Mouse (Mus musculus) gastrocnemius, postnatal 14 days (tissue): ENCODE measurements around the gene Vmn2r87. TPM values are rescaled to one million over a fixed set of nuclear protein-coding genes. Genes with fewer than 3 reads are reported as not detected.
A peak's percentile ranks its signal among the peaks of the same experiment; 100 is the strongest.
"Not testable (repeated sequence)": the region's sequence is repeated elsewhere in the genome, so short reads cannot be mapped to it uniquely, and the experiment has no call there.

Experiments
- DNase-seq: peaks from one replicate; pipeline ENCODE4 v3.0.0; 2021; ENCODE audit warnings: mixed read lengths
- intact Hi-C: fragments of 180-260 bp; cut with DNase I; formaldehyde crosslinking; loops from one replicate; pipeline ENCODE4 v1.15.1; 2025; ENCODE audit warnings: low total_unique reads
- long read RNA-seq, 2 experiments: library from polyadenylated mRNA; stranded (forward); transcript quantifications; one replicate each; pipeline ENCODE4 v2.0.0; 2021
- total RNA-seq, 2 experiments: library from RNA; stranded (reverse); gene quantifications; 2 replicates each; pipeline ENCODE4 v1.2.3; 2021

The Vmn2r87 gene
- total RNA-seq: not detected
- long read RNA-seq, experiment 1: 0 reads
- long read RNA-seq, experiment 2: 0 reads

DNA sequence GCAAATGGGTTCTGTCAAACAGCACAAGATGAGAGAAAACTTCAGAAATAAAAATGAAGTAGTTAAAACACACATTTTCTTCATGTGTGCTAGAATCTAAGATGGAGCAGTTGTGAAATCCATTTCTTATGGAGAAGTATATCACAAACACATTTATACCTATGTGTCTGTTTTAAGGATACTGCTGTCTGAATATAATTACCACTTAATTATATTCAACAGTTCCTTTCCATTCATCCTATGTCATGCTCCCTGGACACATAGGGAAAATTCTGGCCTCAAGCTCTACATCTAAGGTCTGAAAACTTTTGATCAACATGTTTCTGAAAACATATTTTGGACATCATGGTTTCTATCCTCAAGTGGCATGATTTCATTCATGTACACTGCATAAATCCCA is at the start of gene Vmn2r87:
Gene Vmn2r87, minus strand, starts transcription at position 101 of the 400 bp plus-strand sequence.
- intact Hi-C loops: no loop called here
- no peak for DNase-seq

DNA sequence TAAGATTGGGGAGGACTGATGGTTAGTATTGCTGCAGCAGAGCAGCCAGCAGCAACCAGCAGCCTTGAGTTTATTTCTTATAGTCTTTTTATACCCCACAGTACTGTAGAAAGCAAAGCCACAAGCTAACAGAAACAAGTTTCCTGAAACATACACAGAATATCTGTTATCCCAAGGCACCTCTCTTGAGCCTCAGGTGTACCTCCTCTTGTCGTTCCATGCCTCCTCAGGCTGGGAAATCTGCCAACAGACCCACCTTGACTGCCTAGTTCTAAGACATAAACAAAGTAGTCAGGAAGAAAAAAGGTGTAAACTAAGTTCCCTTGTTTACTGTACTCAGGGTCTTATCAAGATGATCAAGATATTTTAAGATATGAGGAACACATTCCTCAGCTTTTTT is 47.1 kb upstream of the Vmn2r87 start:
- DNase-seq, intact Hi-C loops: not testable (repeated sequence)

DNA sequence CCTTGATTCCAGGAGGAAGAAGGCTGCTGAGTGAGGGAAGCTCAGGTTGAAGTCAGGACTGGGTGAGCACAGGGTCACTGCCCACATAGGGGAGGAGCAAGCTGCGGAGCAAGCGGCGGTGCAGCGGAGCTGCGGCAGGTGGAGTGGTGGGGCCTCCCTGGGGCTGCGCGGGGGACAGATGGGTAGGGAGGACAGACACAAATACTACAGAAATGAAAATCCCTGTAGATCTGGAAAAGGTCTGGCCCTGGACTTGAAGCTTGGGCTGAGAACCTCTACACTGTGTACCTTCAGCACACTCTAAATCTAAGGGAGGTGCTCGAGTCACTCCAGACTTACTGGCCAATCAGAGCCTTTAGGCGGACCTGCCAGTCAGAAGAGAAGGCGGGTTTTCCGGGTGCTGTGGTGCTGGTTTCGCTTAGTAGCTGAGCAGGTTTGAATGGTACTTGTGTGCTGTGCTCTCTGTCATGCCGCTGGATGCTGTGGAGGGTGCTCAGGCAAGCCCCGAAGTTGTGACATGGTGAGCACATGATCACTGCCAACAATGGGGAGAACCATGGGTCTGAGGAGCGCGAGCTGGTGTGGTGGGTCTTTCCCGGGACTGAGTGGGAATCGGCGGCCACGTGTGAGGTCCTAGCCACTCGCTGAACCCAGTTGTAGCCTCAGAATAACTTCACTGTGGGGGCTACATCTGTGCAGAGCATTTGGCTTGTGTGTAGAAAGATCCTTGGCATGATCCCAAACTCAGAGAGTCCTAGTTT is 44.9 kb upstream of the Vmn2r87 start:
- peak; percentile 37 for DNase-seq
- intact Hi-C loops: not testable (repeated sequence)

DNA sequence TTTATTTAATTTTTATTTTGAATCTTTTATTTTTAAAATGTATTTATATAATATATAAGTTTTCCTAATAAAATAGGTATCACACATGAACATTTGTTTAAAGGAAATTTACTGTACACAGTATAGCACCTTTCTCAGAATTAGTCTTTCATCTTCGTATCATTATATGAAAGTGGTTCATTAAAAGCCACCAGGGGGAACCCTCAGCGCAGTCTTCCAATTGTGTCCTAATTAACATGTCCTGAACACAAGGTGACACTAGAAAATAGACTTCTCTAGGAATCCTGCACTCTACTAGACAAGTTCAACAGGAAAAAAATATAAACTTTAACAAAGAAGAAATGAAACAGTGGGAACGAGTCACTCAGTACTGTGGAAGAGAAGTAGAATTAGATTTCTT is 38.9 kb upstream of the Vmn2r87 start:
- no peak for DNase-seq
- intact Hi-C loops: no loop called here

DNA sequence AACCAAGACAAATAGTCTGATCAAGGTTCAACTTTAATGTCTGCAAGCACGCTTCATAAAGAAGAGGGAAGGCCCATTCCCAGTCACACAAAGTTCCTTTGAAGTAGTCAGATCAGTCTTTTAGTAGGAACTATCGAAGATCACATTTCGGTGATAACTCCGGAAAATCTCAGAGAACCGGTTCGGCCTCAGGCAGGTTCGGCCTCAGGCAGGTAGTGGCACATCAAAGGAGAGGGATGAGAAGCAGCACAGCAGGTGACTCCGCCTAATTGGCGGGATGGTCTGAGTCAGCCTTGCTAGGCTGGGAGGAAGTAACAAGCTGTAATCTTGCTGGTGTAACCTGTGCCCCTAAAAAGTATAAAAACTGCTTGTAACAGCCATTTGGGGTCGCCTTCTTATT is 30.7 kb upstream of the Vmn2r87 start:
- DNase-seq: no peak
- intact Hi-C loops: no loop called here

DNA sequence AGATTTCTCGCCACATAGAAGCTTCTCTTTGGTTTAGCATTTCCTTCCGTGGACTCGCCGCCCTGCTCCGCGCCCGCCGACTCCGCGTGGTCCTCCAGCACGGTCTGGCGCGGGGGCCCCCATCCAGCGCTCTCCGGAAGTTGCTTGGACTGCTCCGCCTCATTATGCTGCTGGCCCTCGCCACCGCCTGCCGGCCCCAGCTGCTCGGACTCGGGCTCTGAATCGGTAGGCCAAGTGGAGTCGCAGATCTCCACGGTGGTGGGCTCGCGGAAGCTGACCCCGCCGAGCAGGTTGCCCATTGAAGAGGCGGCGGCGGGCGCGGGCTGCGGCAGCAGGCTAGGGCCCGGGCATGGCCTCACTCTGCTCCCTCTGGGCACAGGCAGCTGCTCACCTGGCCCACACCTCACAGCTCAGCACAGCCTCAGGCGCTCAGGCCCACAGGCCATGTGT is 26.9 kb downstream of the Vmn2r87 start:
- intact Hi-C loops: no loop called here
- peak; percentile 31 for DNase-seq

DNA sequence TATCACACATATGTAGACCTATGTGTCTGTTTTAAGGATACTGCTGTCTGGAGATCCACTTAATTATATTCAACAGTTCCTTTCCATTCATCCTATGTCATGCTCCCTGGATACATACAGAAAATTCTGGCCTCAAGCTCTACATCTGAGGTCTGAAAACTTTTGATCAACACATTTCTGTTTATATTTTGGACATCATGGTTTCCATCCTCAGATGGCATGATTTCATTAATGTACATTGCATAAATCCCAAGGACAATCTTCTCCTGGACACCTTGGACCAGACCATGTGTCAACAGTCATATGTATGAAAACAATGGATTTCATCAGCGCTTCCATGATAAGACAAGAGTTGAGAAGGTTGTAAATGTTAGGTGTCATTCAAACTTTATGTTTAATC is 41.2 kb downstream of the Vmn2r87 start, which contains the start of gene Vmn2r86:
Gene Vmn2r86, minus strand, starts transcription at position 101 of the 400 bp plus-strand sequence.
- DNase-seq, intact Hi-C loops: not testable (repeated sequence)

DNA sequence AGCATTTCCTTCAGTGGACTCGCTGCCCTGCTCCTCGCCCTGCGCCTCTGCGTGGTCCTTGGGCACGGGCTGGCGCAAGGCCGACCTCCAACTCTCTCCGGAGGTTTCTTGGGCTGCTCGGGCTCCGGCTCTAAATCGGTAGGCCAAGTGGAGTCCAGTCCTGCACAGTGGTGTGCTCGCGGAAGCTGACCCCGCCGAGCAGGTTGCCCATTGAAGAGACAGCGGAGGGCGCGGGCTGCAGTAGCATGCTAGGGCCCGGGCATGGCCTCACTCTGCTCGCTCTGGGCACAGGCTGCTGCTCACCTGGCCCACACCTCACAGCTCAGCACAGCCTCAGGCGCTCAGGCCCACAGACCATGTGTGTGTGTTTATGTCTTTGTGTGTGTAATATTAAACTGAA is 52.4 kb downstream of the Vmn2r87 start:
- DNase-seq: no peak
- intact Hi-C loops: no loop called here

DNA sequence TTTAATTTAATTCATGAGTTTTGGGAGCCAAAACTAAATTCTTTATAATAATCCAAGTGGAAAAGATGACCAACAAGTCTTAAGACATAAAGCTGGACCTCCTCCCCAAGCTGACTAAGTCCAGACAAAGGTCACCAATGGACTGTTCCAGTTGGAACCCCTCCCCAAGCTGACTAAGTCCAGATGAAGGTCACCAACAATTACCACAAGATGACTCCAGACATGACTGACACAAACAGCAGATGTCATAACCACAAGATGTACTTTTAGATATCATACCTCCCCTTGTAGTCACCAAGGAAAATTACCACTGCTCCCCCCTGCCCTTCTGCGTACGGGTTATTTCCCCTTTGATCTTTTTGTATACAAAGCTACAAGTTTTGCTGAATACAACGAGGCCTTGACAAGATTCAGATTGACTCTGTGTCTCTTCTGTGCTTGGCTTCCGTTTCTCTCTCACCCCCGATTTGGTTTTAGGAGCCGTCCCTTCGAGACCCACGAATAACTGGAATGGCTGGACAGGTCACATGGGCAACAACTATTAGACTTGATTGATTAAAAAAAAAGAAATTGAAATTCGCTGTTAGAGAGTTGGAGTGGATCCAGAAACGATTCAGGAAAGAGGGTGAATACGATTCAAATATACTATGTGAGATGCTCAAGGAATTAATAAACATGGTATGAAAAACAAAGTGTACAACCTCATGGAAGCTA is 62.9 kb downstream of the Vmn2r87 start:
- intact Hi-C loops, DNase-seq: not testable (repeated sequence)

DNA sequence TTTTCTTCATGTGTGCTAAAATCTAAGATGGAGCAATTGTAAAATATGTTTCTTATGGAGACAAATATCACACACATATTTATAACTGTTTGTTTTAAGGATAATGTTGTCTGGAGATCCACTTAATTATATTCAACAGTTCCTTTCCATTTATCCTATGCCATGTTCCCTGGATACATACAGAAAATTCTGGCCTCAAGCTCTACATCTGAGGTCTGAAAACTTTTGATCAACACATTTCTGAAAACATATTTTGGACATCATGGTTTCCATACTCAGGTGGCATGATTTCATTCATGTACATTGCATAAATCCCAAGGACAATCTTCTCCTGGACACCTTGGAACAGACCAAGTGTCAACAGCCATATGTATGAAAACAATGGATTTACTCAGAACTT is 67.6 kb downstream of the Vmn2r87 start, which contains the start of gene Vmn2r85:
Gene Vmn2r85, minus strand, starts transcription at position 101 of the 400 bp plus-strand sequence.
- intact Hi-C loops, DNase-seq: not testable (repeated sequence)

DNA sequence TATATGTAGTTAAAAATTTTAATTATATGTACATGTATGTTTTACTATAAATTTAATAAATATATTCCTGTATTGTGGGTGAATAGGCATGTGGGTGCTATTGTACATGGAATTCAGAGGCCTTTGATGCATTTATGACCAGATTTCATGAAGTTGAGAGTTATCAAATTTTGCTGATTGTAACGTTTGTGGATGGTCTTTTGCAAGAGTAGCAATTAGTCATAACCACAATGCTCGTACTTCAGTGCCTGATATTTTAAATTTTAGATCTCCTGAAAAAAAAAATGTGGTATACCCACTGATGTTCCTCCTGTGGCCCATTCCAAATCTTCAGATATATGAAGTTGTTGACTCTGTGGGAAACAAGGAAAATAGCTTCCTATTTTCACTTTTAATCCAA is 74.8 kb downstream of the Vmn2r87 start:
- DNase-seq, intact Hi-C loops: not testable (repeated sequence)

Other genes with a start within 250 kb of the Vmn2r87 start
- not detected for gene Neurod4, start 217.2 kb downstream of the Vmn2r87 start, total RNA-seq
- under 1 TPM; 0.53 to 0.55 TPM for gene Tespa1, start 174.5 kb downstream of the Vmn2r87 start, total RNA-seq
- gene Vmn2r84, start 103.1 kb downstream of the Vmn2r87 start, total RNA-seq: not detected
- gene Vmn2r85, start 67.7 kb downstream of the Vmn2r87 start, total RNA-seq: not detected
- not detected for gene Vmn2r86, start 41.3 kb downstream of the Vmn2r87 start, total RNA-seq